Mouse (Mus musculus): Measurements from ENCODE around the gene Gm21992.

- TF ChIP-seq POLR2A (IDR thresholded peaks at IDR 0.05; ENCODE audit: control insufficient read depth in 1 of 2, insufficient read depth in 1 of 2, low read depth in 1 of 2, low read length in 2 of 2, poor library complexity in 1 of 2) = no peak
- TF ChIP-seq CTCF (IDR thresholded peaks at IDR 0.05 in 2 of 3, conservative IDR thresholded peaks at IDR 0.05 in 1 of 3; ENCODE audit: control insufficient read depth in 1 of 3, insufficient read depth in 1 of 3, low read depth in 2 of 3, low read length in 3 of 3, poor library complexity in 1 of 3, severe bottlenecking in 1 of 3) = no peak
- no peak for TF ChIP-seq POLR2AphosphoS5 (IDR thresholded peaks at IDR 0.05; ENCODE audit: borderline replicate concordance, low read depth, low read length)
- no peak for TF ChIP-seq CHD2 (IDR thresholded peaks at IDR 0.05; ENCODE audit: low read length)
- TF ChIP-seq MXI1 (IDR thresholded peaks at IDR 0.05; ENCODE audit: low read depth, low read length) = no peak
- TF ChIP-seq MAZ (IDR thresholded peaks at IDR 0.05; ENCODE audit: low read depth, low read length) = no peak
- TF ChIP-seq TCF12 (IDR thresholded peaks at IDR 0.05; ENCODE audit: low read depth, low read length) = no peak
- TF ChIP-seq EP300 (IDR thresholded peaks at IDR 0.05; ENCODE audit: low read depth in 1 of 2, low read length in 2 of 2) = no peak
- TF ChIP-seq ZNF384 (IDR thresholded peaks at IDR 0.05; ENCODE audit: low read depth, low read length) = no peak
- TF ChIP-seq TAL1 (IDR thresholded peaks at IDR 0.05; ENCODE audit: low read length) = no peak
Measured at GRCm38 (mm10) chr19:4717281-4717680, 94.1 kb downstream of the Gm21992 start.
